Mouse (Mus musculus): ENCODE measurements around the gene Dhx16. TPM values are rescaled to one million over a fixed set of nuclear protein-coding genes. Genes with fewer than 3 reads are reported as not detected.

The Dhx16 gene
- total RNA-seq, 2 experiments from 2014 or later: 30.1 to 32.1 TPM

DNA sequence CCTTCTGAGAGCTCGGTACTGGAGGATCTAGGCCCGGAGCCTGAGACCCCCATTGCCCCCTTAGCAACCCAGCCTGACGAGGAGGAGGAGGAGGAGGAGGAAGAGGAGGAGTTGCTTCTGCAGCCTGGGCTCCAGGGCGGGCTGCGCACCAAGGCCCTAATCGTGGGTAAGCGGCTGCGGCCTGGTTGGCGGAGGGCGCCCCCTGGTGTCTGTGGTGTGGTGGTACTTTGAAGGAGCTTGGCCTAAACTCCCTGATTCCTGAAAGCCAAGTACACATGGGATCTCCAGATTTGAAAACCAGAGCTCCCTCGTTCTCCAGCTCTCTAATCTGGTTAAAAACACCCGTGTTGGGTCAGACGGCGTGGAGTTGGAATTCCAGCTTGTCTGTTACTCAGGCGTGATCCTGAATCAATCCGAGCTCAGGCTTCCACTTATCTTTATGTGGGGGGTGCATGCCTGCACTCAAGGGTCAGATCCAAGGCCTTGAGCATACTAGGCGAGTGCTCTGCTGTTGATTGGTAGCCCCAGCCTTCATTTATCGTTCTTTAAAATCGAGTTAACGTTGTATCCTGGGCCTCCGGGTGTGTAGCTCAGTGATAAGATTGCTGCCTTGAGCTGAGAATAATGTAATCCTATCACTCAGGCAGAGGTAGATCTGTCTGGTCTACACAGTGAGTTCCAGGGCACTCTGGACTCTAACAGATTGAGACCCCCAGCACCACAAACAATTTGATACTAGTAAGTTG lies 5.7 kb upstream of the Dhx16 start:
- intact Hi-C loops (cut with DNase I): loop anchor here (5.0 kb wide), 1 partner anchor 137 kb away; no protein-coding TSS in a partner anchor
- DNase-seq (ENCODE audit: low spot score in 2 of 2): peak; percentile 81 to 82

DNA sequence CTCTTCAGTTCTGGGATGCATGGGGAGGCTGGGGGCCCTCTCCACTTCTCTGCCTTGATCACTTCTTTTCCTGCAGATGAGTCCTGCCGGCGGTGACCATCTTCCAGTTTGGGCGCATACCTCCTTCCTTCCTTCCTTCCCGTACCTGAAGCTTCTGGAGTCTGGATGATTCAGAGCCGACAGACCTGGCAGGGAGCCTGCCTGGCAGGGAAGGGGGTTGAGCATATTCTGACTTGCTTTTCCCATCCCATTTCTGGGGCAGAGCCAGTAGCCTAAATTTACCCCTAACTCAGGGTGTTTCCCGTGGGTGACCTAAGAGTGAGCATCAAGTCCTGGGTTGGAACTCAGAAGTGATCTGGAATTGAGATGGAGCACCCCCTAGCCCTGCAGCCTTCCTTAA lies 4.9 kb upstream of the Dhx16 start:
- peak; percentile 44 to 63 for DNase-seq (ENCODE audit: low spot score in 2 of 2)
- intact Hi-C loops (cut with DNase I): loop anchor here (5.0 kb wide), 1 partner anchor 137 kb away; no protein-coding TSS in a partner anchor

DNA sequence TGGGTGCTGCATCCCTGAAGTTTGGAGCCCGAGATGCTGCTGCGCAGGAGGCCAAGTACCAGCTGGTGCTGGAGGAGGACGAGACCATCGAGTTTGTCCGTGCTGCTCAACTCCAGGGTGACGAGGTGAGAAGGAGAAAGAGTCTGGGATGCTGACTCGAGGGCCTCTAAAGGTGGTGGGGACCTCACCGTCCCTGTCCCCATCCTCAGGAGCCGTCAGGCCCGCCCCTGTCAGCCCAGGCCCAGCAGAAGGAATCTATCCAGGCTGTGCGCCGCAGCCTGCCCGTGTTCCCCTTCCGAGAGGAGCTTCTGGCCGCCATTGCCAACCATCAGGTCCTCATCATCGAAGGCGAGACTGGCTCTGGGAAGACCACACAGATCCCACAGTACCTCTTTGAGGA lies 3.3 kb downstream of the Dhx16 start:
- DNase-seq (ENCODE audit: low spot score in 2 of 2): no peak

GRCm38 (mm10) chr17:35883777-35884176 lies 4.2 kb downstream of the Dhx16 start:
- DNase-seq (ENCODE audit: low spot score in 2 of 2): no peak
- intact Hi-C loops (cut with DNase I): no loop called here

More for the DNA sequence above, 3.3 kb downstream of the Dhx16 start:
- intact Hi-C loops (cut with DNase I): no loop called here

- intact Hi-C loops (cut with DNase I): no loop called here
- no peak for DNase-seq (ENCODE audit: low spot score in 2 of 2)
Observed at GRCm38 (mm10) chr17:35887725-35888124, 8.1 kb downstream of the Dhx16 start.

DNA sequence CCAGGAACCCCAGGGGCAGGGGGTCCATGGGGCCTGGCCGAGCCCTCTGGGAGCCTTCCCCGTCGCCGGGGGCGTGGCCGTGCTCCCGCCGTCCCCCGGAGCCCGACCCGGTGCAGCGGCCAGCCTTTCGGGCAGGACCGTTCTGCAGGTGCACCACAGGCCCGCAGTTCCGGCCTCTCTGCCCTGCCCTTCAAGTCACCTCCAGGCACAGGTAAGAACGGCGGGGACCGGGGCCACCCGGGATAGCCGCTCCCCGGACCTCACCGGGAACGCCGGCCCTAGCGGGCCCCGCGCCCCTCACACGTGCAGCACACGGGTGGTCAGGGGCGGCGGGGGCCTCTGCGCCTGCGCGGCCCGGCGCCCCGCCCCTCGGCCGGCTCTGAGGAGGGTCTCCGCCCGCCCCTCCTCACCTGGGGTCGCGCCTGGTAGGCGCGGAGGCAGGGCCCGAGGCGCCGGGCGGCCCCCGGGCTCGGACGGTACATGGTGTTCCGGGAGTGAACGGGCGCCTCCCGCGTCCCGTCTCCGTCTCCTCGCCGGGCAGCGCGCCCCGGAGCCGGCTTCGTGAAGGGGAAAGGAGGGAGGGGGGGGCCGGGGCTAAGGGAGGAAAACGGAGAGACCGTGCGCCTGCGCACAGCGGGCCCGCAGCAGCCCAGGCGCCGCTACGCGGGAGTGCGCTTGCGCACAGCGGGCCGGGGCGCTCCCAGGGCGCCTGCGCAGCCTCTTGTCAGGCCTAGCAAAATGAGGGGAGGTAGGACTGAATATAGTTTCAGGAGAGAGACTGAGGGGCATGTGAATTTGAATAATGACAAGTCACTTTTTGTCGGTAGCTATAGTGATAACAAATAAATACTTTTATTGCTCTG lies 17.4 kb downstream of the Dhx16 start, which contains the start of gene 2310061I04Rik:
Gene 2310061I04Rik (minus strand): TSS at position 651 of the 863 bp plus-strand sequence.
- intact Hi-C loops (cut with DNase I): no loop called here
- DNase-seq (ENCODE audit: low spot score in 2 of 2): peak; percentile 92 to 95

DNA sequence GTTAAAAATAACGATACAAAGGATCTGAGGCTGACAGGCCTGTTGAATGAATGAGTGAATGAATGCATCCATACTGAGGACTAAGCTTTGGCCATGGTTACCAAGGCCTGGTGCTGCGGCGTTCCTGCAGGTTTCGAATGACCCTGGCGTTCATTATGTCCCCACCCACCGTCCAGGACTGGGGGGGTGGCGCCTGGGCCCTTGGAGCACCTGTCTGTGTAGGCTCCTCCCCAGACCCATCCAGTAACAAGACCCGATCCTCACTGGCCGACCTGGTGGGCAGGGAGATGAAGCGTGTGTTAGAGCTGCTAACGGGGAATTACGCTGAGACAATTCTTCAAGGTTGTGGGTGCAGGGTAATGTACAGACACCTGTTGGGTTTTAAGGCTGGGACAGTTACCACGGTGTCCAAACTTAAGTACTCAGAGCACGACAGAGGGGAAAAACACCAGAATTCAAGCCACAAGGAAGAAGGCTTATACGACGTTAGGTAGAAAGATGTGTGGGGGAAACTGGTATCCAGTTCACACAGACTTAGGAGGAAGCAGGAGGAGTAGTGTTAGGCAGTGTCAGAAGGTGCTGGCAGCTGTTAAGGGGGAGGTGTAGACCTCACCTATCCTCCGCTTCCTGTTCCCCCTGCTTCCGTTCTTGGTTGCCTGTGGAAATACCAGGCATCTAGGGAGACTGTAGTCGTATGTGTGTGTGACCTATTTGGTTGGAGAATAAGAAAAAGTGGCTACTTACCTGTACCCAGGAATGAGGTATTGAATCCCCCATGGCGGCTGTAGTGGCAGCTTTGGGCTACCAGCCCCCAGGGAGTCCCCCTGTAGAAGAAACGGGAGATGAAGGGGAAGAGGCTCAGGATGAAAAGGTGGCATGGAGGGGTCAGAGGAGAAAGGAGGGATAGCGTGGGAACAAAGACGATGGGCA lies 18.3 kb downstream of the Dhx16 start:
- intact Hi-C loops (cut with DNase I): no loop called here
- DNase-seq (ENCODE audit: low spot score in 2 of 2): peak in 1 of 2 experiments; percentile 43

DNA sequence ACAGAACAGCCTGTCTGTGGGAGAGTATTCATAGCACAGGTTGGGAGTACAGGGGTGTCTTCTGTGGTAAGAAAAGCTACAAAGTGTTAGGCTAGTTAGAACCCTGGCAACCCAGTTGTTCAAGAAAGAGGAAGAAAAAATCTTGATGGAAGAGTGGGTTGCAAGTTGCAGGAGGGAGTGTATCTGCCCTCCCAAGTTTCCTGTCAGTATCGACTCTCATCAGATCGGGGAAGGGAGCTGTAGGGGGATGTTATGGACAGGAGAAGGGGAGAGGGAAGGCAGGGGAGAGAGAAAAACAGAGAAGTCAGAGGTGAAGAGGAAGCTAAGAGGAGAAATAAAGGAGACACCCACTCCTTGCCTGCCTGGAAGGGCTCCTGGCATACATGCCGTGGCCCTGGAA lies 21.0 kb downstream of the Dhx16 start:
- intact Hi-C loops (cut with DNase I): no loop called here
- DNase-seq (ENCODE audit: low spot score in 2 of 2): no peak

DNA sequence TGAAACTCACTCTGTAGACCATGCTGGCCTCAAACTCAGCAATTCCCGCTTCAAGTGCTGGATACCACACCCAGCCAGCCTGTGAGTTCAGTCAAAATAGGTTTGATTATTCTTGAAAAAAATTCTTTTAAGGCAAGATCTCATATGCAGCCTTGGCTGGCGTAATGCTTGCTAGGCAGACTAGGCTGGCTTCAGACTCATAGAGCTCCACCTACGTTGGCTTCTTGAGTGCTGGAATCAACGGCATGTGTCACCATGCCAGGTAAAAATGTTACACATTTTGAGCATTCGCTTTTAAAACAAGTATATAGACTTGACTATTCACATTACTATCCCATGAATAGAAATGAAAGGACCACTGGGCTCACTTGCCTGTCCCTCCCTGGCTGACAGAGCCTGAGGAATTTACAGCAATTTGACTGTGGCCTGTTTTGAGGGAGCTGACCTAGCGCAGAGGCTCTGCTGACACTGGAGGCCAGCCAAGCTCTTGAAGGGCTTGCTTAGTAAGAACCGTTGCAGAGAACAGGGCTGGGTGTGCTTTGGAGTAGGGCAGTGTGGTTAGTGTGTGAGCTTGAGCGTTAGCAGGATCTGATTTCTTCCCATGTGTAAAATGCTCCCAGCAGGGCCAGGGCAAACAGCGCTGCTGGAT lies 23.8 kb downstream of the Dhx16 start:
- intact Hi-C loops (cut with DNase I): no loop called here
- DNase-seq (ENCODE audit: low spot score in 2 of 2): no peak

- no peak for DNase-seq (ENCODE audit: low spot score in 2 of 2)
- intact Hi-C loops (cut with DNase I): no loop called here
Observed at GRCm38 (mm10) chr17:35903992-35904355, 24.4 kb downstream of the Dhx16 start.

DNA sequence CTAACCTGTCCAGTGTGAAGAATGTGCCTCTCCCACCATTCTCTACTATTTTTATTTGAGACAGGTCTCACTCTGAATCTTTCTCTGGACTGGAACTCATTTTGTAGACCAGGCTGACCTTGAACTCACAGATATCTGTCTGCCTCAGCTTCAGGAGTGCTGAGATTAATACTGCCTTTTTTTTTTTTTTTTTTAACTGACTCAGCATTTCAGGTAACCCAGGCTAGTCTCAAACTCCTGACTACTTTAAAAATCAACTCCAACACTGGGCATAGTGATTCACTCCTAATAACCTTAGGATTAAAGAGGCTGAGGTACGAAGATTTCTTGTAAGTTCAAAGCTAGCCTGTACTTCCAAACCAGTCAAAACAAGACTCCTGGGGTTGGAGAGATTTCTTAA lies 26.0 kb downstream of the Dhx16 start:
- no peak for DNase-seq (ENCODE audit: low spot score in 2 of 2)
- intact Hi-C loops (cut with DNase I): no loop called here

DNA sequence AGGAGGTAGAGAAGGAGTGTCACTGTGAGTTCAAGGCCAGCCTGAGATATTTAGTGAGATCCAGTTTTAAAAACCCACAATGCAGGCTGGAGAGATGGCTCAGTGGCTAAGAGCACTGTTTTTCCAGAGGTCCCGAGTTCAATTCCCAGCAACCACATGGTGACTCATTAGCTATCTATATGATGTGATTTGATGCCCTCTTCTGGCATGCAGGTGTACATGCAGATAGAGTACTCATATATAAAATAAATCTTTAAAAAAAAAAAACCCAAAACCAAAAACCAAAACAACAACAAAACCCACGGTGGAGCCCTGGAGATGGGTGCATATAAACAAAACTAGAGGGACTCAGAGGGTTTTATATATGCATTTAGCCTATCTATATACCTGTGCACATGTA lies 28.0 kb downstream of the Dhx16 start:
- intact Hi-C loops (cut with DNase I): no loop called here
- DNase-seq (ENCODE audit: low spot score in 2 of 2): no peak

DNA sequence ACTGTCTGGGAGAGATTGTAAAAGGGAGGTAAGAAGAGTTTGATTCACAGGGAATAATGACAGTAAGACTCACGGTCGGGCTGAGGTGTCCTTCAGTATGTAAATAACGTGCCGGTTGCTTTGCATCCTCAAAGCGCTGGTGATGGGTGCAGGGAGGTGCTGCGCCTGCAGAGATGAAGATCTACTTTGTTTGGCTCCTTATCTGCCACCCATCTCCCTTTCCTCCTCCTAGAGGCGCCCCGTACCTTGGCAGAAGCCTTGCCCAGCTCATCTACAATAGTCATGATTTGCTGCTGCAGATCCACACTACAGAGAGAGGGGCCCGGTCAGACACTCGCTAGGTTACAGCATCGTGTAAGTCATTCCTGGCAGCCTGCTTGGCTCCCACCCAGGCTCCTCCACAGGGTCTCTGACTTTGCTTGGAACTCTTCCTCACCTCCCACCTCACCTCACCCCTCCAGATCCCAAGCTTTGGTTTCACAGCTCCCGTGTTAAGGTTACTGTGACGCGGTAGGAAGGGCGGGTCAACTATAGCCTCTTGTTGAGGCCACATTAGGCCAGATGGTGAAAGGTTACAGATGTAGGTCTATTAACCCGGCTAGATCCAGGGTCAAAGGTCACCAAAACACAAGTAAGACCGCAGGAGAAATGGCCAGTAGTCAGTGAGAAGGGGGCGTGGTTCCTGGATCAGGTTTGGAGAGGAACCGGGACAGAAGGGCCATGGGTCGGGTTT lies 29.7 kb downstream of the Dhx16 start:
- no peak for DNase-seq (ENCODE audit: low spot score in 2 of 2)

GRCm38 (mm10) chr17:35909919-35910369 lies 30.3 kb downstream of the Dhx16 start, which contains the start of gene Atat1:
Gene Atat1 (minus strand): TSS chr17:35910075.
- peak; percentile 94 to 96 for DNase-seq (ENCODE audit: low spot score in 2 of 2)
- intact Hi-C loops (cut with DNase I): no loop called here

More for the DNA sequence above, 29.7 kb downstream of the Dhx16 start:
- intact Hi-C loops (cut with DNase I): no loop called here

DNA sequence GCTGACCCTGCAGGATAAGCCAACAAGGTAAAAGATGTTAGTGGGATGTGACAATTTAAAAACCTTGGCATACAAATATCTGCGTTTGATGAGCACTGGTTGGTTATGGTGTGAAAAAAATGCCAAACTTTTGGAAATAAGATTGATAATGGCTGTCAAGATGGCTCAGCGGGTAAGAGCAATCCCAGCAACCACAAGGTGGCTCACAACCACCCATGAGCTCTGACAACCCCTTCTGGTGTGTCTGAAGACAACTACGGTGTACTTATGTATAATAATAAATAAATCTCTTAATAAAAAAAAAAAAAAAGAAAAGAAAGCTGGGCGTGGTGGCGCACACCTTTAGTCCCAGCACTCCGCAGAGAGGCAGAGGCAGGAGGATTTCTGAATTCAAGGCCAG lies 35.4 kb downstream of the Dhx16 start:
- intact Hi-C loops (cut with DNase I): no loop called here
- no peak for DNase-seq (ENCODE audit: low spot score in 2 of 2)

- no peak for DNase-seq (ENCODE audit: low spot score in 2 of 2)
- intact Hi-C loops (cut with DNase I): loop anchor here (2.0 kb wide), 1 partner anchor 79 kb away; no protein-coding TSS in a partner anchor
Observed at GRCm38 (mm10) chr17:35915538-35916296, 36.1 kb downstream of the Dhx16 start.
